Mouse (Mus musculus) adrenal gland, postnatal 14 days (tissue): Measurements from ENCODE around the gene Man1b1. TPM values are rescaled to one million over a fixed set of nuclear protein-coding genes. Genes with fewer than 3 reads are reported as not detected.

ENCODE experiments used
- DNase-seq: peaks from one replicate; pipeline ENCODE4 v3.0.0; 2021; ENCODE audit warnings: mixed read lengths
- total RNA-seq: library from RNA; stranded (reverse); gene quantifications from 2 replicates; pipeline ENCODE4 v1.2.3, GENCODE M21; 2021

Man1b1 gene
- total RNA-seq, 1 experiment from 2014 or later = 43.1 TPM

DNA sequence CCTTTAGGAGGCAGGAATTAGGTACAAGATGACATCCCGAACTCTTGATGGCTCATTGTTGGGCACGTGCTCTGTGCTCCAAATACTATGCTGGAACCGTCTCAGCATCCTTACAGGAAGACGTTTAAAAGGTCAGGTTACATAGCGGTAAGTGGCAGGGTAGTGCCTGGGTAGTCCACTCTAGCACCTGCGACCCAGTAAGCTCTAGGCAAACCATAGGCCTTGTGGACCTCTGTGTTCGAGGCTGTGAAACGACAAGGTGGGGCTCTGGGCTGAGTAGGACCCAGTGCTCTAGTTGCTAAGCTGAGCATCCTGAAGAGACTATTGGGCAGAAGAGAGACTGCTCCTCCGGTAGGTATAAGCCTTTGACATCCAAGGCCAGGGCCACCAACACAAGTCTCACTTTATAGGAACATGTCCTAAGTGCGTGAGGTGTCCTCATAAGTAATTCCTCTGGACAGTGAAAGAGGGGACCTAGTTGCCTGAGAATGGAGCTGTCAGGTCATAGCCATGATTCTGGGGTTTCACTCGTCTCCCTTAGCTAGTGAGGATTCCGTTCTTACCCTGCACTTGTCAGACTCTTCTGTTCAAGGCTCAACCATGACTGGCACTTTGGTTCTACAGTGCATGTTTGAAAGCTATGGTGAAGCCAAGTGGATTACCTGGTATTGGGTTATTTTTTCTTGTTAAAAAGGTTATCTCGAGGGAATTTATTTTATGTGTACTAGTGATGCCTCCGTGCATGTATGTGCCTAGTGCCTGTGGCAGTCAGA, 26.4 kb upstream of the Man1b1 start:
- DNase-seq = no peak

DNA sequence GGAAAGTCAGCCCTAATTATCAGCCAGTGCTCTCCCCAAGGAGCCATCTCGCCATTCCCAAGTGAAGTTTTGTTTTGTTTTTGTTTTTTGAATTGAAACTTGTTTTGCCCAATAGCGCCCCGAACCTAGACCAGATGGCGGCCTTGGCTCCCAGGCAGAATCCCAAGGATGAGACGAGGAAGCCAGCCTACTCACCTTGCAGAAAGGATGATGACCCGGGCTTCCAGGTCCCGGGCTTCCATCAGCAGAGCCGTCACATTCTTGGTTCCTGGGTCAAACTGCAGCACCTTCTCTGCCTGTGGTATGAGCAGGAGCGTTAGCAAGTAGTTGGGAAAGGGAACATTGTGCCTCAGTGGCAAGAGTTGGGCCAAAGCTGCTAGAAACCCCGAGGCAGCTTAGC, 22.0 kb upstream of the Man1b1 start:
- no peak for DNase-seq

DNA sequence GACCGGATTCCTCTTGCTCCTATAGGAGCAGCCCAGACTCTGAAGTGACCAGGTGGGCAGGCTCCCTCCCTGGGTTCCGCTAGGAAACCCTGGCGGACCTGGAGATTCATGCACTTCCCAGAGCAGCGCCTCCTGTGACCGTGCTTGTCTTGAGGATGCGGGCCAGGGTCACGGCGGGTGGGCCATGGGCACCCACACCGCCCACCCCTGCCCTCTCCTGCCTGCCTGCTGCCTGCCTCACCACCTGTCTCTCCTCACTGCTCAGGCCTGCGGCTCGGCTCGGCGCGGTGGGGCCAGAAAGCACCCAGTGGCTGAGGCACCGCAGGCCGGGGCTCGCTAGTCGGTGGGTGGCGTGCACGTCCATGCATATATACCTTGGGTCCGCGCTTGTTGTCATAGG, 21.2 kb upstream of the Man1b1 start:
- DNase-seq = no peak

DNA sequence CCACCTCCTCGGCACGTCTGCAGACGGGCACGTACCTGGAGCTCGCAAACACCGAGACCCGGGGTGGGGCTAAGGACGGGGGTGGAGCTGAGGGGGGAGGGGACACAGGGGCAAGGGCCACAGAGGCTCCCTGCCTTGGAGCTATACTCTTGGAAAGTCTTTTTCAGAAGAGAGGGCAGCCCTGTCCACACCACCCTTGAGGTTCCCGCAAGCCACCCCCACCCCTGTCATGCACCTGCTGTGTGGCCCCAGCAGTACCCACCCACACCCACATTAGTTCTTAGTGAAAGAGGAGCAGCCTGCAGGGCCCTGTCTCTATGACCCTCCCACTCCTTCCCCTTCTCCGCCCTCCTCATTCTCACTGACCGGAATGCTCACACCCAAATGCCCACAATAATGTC, 20.6 kb upstream of the Man1b1 start:
- DNase-seq = no peak

DNA sequence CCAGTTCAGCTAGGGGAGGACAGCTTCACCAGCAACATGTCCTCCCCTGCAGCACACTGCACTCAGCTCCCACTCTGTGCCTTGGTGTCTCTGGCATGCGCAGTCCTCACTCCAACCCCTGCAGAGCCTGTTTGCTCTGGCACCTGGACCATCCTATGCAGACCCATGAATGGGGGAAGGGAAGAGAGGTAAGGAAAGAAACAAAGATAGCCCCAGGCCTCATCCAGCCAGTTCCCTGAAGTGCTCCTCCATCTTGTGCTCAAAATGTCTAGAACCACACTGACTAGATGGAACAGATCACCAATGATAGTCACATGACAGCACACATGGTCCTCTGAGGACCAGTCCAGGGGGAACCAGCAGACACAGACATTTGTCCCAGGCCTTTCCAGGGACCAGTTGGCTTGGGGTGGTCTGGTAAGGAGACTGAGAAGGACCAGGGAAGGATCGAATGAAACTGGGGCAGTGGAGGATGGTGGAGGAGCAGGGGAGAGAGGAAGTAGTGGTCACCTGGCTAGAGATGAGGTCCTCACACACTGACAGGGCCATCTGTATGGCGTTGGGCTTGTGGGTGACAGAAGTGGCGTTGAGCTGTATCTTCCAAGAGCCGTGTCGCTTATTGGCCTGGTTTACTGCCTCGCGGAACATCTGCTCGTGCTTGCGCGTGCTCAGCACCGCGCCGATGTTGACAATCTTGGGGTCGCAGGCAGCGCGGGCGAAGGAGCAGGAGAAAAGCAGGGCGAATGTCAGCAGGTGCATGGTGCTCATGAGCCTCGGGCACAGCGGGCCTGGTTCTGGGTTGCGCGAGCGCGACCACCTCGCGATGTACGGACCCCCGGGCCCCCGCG, 13.8 kb upstream of the Man1b1 start:
- DNase-seq = no peak

DNA sequence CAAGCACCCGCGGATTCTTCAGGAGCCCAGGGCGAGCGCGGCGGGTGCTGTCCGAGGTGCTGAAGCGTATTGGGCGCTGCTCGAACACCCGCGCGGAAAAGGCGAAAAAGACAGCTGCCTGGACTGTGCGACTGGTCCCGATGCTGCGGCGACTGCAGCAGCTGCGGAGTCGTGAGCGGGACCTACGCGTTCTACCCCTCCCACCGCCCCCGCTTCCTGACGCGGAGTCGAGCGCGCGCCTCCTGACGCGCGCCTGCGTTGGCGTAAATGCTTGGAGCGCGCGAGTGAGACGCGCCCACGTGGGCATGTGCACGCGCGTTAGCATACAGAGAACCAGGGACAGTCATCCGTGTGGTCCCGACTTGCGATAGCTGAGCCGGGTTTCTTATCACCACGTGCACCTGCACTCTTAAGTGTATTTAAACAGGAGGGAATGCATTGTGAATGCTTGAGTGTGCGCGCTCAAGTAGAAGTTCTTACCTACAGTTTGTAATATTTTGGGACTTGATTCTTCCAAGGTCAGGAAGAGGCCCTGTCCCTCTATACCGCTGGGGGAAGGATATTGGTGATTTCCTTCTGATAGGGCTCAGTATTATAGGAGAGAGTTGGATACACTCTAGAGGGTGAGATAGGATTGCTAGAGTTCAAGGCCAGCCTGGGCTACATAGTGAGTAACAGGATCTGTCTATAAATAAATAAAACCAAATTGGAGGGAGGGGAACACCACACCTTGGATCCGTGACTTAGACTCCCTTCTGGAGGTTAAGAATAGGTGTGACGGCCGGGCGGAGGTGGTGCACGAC, 13.0 kb upstream of the Man1b1 start, which contains the start of gene Grin1:
Gene Grin1, minus strand, starts transcription at position 217 of the 803 bp plus-strand sequence.
- DNase-seq = peak; percentile 80

DNA sequence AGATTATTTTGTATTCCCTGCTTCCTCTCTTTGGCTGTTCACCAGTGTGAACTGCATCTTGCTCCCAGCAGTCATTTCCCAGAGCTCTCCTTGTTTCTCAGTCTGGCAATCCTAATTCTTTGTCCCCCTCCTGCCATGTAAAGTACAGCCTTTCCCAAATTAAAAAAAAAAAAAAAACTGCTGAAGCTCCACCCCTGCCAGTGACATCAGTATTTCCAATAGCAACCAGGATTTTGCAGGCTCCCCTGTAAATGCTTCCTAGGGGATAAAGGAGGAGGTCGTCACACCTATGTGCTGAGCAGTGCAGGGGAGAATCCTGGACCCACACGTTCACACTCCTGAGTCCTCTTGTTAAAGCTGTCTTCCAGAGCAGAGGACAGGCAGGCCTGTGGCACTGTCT, 12.1 kb upstream of the Man1b1 start:
- no peak for DNase-seq

DNA sequence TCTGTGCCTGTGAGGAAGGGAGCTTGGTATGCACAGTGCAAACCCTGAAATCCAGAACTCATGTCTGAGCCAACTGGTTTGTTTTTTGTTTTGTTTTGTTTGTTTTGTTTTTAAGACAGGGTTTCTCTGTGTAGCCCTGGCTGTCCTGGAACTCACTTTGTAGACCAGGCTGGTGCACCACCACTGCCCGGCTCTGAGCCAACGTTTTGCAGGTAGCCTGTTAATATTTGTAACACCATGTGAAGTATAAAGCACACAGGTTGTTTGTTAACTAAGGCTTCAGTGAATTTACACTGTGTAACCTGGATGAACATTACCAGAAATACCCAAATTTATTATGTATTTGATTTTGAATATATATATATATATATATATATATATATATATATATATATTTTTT, 6.1 kb upstream of the Man1b1 start:
- no peak for DNase-seq

DNA sequence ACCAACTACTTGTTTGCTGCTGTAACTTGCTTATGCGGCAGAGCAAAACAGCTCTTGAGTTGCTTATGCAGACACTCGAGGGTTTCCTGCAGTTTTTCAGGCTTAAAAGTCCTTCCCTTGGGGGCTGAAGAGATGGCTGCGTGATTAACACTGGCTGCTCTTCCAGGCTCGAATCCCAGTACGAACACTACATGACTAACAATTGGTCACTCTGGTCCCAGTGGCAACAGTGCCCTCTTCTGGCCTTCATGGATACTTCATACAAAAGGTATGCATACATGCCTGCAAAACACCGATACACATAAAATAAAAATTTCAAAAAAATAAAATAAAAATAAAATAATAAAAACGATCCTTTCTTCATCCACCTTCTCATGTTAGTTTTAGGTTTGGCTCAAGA, 3.7 kb upstream of the Man1b1 start:
- DNase-seq = peak; percentile 63

DNA sequence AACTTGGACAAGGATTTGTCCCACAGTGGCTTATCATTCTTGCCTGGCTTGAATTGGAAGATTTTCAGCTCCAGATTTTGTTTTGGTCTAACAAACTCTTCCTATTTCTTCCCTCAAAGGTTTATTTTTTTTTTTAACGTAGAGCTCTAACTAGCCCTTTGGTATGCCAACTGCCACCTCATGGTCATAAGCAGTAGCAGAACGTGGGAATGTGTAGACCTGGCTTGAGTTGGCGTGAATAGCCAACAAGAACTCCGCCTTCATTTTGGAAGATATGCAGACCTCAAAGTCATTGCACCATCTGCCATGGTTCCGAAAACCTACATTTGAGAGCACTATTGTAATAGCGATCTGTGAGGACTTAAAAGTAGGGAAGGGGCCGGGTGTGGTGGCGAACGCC, 668 bp upstream of the Man1b1 start:
- DNase-seq = no peak

DNA sequence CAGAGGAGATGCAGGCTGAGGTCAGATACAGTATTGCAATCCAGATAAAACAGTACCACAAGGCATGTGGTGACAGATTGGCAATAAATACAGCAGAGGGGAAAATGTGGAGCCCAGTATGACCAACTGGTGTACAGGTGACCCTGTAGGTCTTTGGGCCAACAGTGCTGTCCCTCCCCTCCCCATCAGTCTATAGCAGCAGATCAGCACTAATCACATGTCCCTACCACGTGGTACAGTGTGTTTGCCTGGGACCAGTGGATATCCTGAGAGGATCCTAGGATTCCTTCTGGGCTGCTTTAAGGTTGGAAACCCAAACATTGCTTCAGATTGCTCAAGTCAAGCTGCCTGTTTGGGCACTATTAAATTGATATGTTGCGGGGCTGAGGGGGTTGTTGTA, 1.4 kb downstream of the Man1b1 start:
- no peak for DNase-seq

DNA sequence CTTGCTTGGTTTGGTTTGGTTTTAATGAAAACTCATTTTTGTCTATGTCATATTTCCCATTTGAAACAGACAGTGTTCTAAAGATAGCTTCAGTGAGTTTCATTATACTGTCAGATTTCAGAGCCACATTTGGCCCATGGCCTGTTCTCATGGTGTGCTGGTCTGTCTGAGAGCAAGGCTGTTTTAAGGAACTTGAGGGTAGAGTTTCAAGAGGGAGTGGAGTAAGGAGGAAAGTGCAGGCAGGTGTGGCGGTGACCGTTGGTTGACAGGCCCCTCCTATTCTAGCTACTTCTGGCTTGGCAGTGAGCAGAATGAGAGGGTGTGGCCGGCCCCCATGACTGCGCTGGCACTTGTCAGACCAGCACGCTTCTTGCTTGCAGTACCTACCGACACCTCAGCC, 6.2 kb downstream of the Man1b1 start:
- no peak for DNase-seq

DNA sequence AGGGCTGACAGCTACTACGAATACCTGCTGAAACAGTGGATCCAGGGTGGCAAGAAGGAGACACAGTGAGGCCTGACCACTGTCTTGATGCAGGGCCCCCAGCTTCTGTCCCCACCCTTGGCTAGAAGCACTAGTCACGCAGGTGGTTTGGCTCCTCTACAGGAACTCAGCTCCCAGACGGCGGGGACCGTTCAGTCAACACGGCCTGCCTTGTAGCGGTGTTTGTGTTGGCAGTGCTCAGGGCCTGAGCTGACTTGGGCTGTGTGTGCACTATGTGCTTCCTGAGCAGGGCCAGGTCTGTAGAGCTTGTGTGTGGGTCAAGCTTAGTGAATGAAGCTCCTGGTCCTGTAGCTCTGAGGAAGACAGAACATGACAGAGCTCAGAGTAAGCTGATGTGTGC, 16.0 kb downstream of the Man1b1 start:
- no peak for DNase-seq

DNA sequence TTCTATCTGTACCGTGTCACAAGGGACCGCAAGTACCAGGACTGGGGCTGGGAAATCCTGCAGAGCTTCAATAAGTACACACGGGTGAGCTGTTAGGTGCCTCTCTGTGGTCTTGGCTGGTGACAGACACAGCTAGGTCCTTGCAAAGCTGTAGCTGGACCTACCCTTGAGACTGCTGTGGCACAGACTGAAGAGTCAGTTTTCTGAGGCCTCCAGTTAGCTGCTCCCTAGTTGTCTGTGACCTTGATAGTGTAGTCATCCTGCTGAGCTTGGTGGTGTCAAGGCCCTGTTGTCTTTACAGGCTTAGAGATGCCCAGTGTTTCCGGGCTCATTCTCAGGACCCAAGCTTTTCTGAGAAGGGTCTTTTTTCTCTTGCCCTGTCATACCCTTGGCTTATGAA, 17.4 kb downstream of the Man1b1 start:
- DNase-seq = peak; percentile 48

DNA sequence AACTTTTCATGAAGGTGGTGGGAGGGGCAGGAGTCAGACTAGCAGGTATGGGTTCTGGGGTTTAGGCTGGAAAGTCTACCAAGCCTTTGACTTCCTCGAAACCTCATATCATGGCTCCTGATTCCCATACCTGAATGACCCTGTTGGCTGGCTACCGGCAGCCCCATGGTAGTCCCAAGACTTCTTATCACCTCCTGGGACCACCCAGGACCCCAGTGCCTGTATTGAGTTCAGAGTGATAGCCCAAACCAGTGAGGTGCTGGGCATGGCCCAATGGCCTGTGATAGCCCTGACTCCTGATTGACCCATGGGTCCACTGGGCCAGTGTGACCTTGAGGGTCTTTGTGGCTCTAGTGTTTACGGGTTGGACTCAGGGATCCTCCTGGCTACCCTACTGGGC, 18.6 kb downstream of the Man1b1 start:
- no peak for DNase-seq

DNA sequence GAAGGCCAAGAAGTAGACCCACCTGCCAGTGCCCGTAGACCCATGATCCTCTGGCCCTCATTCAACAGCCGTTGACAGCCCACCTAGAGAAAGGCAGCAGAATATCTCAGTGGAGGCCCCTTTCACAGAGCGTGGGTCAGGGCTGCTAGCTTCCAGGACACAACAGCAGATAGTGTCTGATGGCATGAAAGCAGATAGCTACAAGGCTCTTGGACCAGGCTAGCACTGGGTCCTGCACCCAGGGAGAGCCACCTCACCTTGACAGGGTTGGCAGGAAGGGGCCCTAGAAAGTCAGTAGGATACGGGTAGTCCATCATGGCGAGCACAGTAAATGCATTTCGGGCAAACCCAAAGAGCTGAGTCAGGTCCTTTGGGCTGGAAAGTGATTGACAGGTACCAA, 22.1 kb downstream of the Man1b1 start:
- no peak for DNase-seq

DNA sequence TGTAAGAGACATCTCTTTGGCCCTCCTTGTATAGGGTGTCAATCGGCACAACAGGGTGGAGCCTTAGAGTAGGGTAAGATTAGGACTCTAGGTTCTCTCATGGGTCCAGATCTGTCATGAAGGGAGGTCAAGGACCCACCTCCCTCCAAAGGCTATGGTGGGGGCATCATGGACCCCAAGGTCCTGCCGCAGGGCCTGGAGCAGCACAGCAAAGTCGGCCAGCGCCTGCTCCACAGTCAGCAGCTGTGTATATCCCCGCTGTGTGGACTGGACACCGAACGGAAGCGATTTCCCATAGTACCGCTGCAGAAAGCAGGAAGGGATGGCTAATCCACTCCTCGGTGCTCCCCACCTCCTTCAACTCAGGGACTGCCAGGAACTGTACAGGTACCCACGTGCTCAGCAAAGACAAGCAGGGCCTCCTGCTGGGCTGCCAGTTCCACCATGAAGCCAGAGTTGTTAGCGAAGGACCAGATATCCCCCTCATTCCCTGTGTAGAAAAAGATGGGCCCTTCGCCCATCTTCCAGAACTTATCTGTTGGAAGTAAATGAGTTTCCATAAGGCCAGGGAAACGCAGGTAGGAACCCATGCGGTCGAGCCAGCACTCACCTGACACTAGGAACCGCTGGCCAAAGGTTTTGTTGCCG, 23.4 kb downstream of the Man1b1 start:
- DNase-seq = no peak

DNA sequence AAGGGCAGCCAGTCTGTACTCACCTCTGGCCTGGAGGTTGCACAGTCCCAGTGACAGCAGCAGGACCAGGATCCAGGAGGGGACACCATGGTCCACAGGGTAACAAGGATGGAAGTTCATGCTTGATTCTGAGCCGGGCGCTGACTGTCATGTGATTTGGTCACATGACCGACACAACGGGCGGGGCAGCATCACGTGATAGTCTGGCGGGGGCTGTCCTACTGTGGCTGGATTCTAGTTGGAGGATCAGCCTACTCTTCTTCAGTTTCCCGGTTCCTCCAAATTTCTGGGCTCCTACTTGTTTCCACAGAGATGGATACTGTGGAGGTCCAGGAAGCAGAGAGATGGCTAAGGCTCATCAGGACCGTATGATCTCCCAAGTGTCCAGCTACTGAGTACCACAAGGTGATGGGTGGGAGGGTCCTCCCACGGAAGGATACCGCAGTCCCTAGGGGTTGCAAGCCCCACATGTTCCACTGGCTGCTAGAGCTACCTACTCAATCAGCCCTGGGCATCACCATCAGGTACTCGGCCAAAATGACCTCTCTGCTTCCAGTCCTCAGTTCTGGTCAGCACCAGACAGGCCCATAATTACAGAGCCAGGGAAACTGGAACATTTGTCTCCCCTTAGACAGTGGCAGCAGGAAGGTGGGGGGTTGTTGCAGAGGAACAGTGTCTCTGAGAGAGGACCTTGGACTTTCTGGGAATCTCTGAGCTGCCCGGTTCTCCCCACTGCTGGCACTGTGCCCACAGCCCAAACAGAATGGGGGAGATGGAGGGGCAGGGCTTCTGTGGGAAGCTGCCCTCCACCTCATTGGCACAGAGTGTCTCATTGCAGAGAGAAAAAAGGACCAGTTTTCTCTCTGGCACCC, 24.3 kb downstream of the Man1b1 start, which contains the start of gene Dpp7:
Gene Dpp7, minus strand, starts transcription at position 152 of the 872 bp plus-strand sequence.
- DNase-seq = peak; percentile 90

DNA sequence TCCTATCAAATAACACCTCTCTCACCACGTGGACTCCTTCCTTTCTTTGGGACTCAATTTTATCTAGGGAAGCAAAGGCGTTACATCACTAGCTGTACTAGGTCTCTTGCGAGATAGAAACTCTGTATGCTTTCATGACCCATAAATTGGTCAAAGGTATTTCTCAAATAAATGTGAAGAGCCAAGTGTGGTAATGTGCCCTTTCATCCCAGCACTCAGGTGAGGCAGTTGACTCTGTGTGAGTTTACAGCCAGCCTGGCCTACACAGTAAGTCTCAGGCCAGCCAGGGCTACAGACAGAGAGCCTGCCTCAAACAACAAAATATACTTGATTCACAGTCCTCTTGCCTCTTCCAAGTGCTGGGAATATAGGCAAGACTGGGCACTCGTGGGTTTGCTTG, 27.7 kb downstream of the Man1b1 start:
- no peak for DNase-seq

DNA sequence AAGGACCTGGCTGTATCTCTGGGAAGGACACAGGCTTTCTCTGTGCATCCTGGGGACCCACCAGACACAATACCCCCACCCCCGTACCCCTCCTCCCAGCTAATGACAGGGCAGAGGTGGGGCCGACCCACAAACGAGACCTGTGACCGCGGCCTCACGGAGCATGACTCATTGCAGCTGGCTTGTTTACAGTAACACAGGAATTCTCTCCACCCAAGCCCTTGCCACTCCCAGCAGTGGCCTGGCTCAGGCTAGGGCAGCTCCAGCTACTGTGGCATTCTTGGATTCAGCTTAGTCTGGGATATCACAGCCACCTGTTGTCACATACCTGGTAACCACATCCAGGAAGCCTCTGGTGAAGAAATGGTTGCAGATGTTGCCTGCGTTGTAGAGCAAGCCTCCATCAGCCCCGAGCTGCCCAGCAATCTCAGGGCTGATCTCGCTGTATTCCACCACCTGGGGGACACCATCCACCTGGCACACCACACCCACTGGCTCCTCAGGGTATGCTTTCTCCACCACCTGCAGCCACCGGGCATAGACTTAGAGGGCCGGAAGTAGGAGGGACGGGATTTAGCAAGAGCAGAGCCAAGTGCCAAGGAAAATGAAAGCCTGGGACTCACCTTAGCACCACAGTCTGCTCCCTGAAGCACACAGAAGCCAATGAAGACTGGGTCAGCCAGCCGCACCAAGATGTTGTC, 31.5 kb downstream of the Man1b1 start:
- DNase-seq = no peak

DNA sequence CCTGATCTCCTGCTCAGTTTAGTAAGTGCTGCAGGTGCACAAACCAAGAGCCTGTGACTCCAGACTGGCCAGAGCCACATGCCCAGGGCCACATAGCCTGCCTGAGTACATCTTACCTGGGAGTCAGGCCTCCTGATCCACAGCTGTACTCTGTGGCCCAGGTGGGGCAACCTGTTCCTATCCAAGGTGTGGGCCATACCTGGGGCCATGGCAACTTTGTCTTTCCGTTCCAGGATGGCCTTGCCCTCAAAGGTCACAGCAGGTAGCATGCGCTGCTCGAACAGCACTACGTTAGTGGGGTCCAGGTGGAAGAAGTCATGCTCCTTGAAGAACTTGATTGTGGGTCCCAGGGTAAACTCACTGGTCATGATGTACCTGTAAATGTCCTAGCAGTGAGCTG, 32.2 kb downstream of the Man1b1 start:
- no peak for DNase-seq
